Mouse (Mus musculus) liver, adult 2 months (tissue): ENCODE results near the gene Wwox.
A peak's percentile ranks its signal among the peaks of the same experiment; 100 is the strongest.

Experiments
- CTCF ChIP-seq: fragments of 200-500 bp; IDR thresholded peaks from 2 replicates; pipeline ENCODE4 v1.5.1; 2011; ENCODE audit warnings: low read depth, low read length, control low read depth
- POLR2A ChIP-seq: fragments of 200-500 bp; IDR thresholded peaks from 2 replicates; pipeline ENCODE4 v1.6.1; 2011; ENCODE audit warnings: low read length, control low read depth; ENCODE audit not compliant: insufficient read depth; ENCODE audit errors: extremely low read depth

GRCm38 (mm10) chr8:115095548-115095947, 656.1 kb downstream of the Wwox start:
- TF ChIP-seq CTCF (peak; percentile 48; the same call in 1 of the 2 replicates), POLR2A (no peak)
